ENCODE assay signal across 8 mouse cellular contexts in genomic region chr1:55027253-55027801, GRCm38 (mm10). TPM values are rescaled to one million over a fixed set of nuclear protein-coding genes. Genes with fewer than 3 reads are reported as not detected.
DNase-seq lines count a peak whose midpoint lies in the region; ATAC-seq lines count a peak whose summit lies in the region.

Sf3b1 (minus strand) TSS chr1:55027481.

- peak; percentile 94 to 95 for DNase-seq in B cell, adult 2 months
- peak; percentile 98 for DNase-seq in brain, adult 2 months (ENCODE audit: low read depth, low spot score)
- DNase-seq in heart, embryonic 10.5 days (ENCODE audit: low spot score): peak; percentile 99
- peak; percentile 98 for DNase-seq in liver
- peak; percentile 95 to 97 for DNase-seq in spleen, postnatal 4 days (ENCODE audit: low spot score in 2 of 2)

- no peaks in the 10 kb centered on the region; the same call in 1 of the 2 replicates for H3K4me1 ChIP-seq in heart, embryonic 10.5 days
- H3K4me1 ChIP-seq in kidney, embryonic 15.5 days: peaks cover 8% of the 10 kb centered on the region

- H3K9ac ChIP-seq in kidney, embryonic 15.5 days: peak within 1 kb of the TSS; percentile 95

- H3K36me3 ChIP-seq in heart, embryonic 10.5 days: peaks cover 8% of the 10 kb centered on the region; the same call in 1 of the 2 replicates
- peaks cover 9% of the 10 kb centered on the region; the same call in 1 of the 2 replicates for H3K36me3 ChIP-seq in kidney, embryonic 15.5 days

- no peaks in the 10 kb centered on the region for H3K27me3 ChIP-seq in heart, embryonic 10.5 days (ENCODE audit: insufficient read depth, poor library complexity, severe bottlenecking)
- no peaks in the 10 kb centered on the region for H3K27me3 ChIP-seq in kidney, embryonic 15.5 days

- H3K27ac ChIP-seq in heart, embryonic 10.5 days: peak within 1 kb of the TSS; percentile 98
- peak within 1 kb of the TSS; percentile 91 for H3K27ac ChIP-seq in kidney, embryonic 15.5 days

- no peaks in the 10 kb centered on the region for H3K9me3 ChIP-seq in heart, embryonic 10.5 days
- no peaks in the 10 kb centered on the region for H3K9me3 ChIP-seq in kidney, embryonic 15.5 days (replicated peaks)

- H3K4me2 ChIP-seq in kidney, embryonic 15.5 days: peak within 1 kb of the TSS; percentile 71

- 2% methylated on average over 46 of the region's 46 CpGs for WGBS in heart, embryonic 10.5 days
- 2% methylated on average over 44 of the region's 46 CpGs for WGBS in kidney, embryonic 15.5 days

- peak; percentile 93 for ATAC-seq in erythroblast, adult 5-6 weeks (replicated peaks; ENCODE audit: low FRiP score, poor library complexity, severe bottlenecking)
- ATAC-seq in kidney, embryonic 15.5 days (replicated peaks; ENCODE audit: low FRiP score): peak; percentile 99
- peak; percentile 80 for ATAC-seq in monocyte, adult 5-6 weeks (replicated peaks; ENCODE audit: insufficient number of reproducible peaks, low FRiP score, low TSS enrichment, poor library complexity, severe bottlenecking)

- H3K4me3 ChIP-seq in heart, embryonic 10.5 days: peak within 1 kb of the TSS; percentile 88
- H3K4me3 ChIP-seq in kidney, embryonic 15.5 days (replicated peaks): peak within 1 kb of the TSS; percentile 87

RNA-seq across cellular contexts. Expression of gene Sf3b1, which starts in this region (rescaled TPM):
- 151 and 155 TPM in 2 replicates for total RNA-seq in erythroblast, adult 5-6 weeks (2015; ENCODE audit: low replicate concordance)
- total RNA-seq in erythroblast, adult 5-6 weeks (2017; ENCODE audit: low replicate concordance): 196 and 224 TPM in 2 replicates
- 192 and 232 TPM in 2 replicates for polyA plus RNA-seq in heart, embryonic 10.5 days (2016; fragmentation: Nextera tagmentation; extraction: Ambion mirVana)
- 301 and 326 TPM in 2 replicates for polyA plus RNA-seq in kidney, embryonic 15.5 days (2015; fragmentation: Nextera tagmentation; extraction: Ambion mirVana)
- total RNA-seq in monocyte, adult 5-6 weeks (2017): 708 to 966 TPM (median 956 TPM) in 3 replicates

Comparison
In these comparisons a context has a peak if more than half of its experiments do, and no peak if none do; other contexts are left out.
1. Peak in every context shown above with its lines: DNase-seq, ATAC-seq, H3K4me3 ChIP-seq and H3K27ac ChIP-seq.